Mouse (Mus musculus) heart, embryonic 14.5 days (tissue): ENCODE measurements around the gene 4931428F04Rik. TPM values are rescaled to one million over a fixed set of nuclear protein-coding genes. Genes with fewer than 3 reads are reported as not detected.

Experiments used
- ATAC-seq: fragments of 200-750 bp; cut with Nextera tagmentation; 2 replicates; pipeline ENCODE4 v1.8.0; 2017; ENCODE audit warnings: low read depth, moderate TSS enrichment; ENCODE audit not compliant: insufficient number of reproducible peaks, insufficient read depth, low FRiP score
- H3K27ac ChIP-seq, 2 experiments: fragments of 200-500 bp in 1 of 2; fragments of 300-500 bp in 1 of 2; sonication (generic) in 1 of 2; replicated peaks in 1 of 2; 2 replicates each; pipeline ENCODE4 v1.5.1; 2012 to 2014; ENCODE audit warnings: low read depth in 2 of 2, low read length in 2 of 2, control low read depth in 1 of 2, mild to moderate bottlenecking in 1 of 2, mixed read lengths in 1 of 2; ENCODE audit not compliant: control insufficient read depth in 1 of 2, insufficient read depth in 1 of 2
- H3K27me3 ChIP-seq: fragments of 300-500 bp; sonication (generic); 2 replicates; pipeline ENCODE4 v1.6.1; 2014; ENCODE audit warnings: mild to moderate bottlenecking, low read length, control low read depth; ENCODE audit not compliant: control insufficient read depth, insufficient read depth
- H3K36me3 ChIP-seq: fragments of 300-500 bp; sonication (generic); 2 replicates; pipeline ENCODE4 v1.6.1; 2014; ENCODE audit warnings: mild to moderate bottlenecking, control low read depth, low read length, mixed read lengths; ENCODE audit not compliant: control insufficient read depth, insufficient read depth
- H3K4me1 ChIP-seq, 2 experiments: fragments of 200-500 bp in 1 of 2; fragments of 300-500 bp in 1 of 2; sonication (generic) in 1 of 2; 2 replicates each; pipeline ENCODE4 v1.6.1; 2012 to 2014; ENCODE audit warnings: low read length in 2 of 2, control low read depth in 1 of 2, mixed read lengths in 1 of 2; ENCODE audit not compliant: control insufficient read depth in 2 of 2, insufficient read depth in 2 of 2
- H3K4me2 ChIP-seq: fragments of 300-500 bp; sonication (generic); 2 replicates; pipeline ENCODE4 v1.6.1; 2014; ENCODE audit warnings: mild to moderate bottlenecking, low read length
- H3K4me3 ChIP-seq, 2 experiments: fragments of 200-500 bp in 1 of 2; fragments of 300-500 bp in 1 of 2; sonication (generic) in 1 of 2; 2 replicates each; pipeline ENCODE4 v1.5.1; 2012 to 2014; ENCODE audit warnings: low read length in 2 of 2, mild to moderate bottlenecking in 2 of 2, control low read depth in 1 of 2, low read depth in 1 of 2, moderate library complexity in 1 of 2; ENCODE audit not compliant: control insufficient read depth in 1 of 2, insufficient read depth in 1 of 2
- H3K9ac ChIP-seq: fragments of 300-500 bp; sonication (generic); 2 replicates; pipeline ENCODE4 v1.6.1; 2014; ENCODE audit warnings: mild to moderate bottlenecking, low read length
- H3K9me3 ChIP-seq: fragments of 300-500 bp; sonication (generic); 2 replicates; pipeline ENCODE4 v1.6.1; 2016; ENCODE audit warnings: low read length, control low read depth; ENCODE audit not compliant: control insufficient read depth
- WGBS: fragments of 180-500 bp; shearing (Covaris S2); extraction: QIAGEN DNeasy Blood & Tissue Kit; methylation state at CpG from one replicate; pipeline ENCODE4 v1.1.7; 2014; 5-methylcytosine and 5-hydroxymethylcytosine counted together
- polyA plus RNA-seq: library from polyadenylated mRNA; unstranded; fragments of >200 nt; fragmentation: Nextera tagmentation; extraction: Ambion mirVana; gene quantifications from 2 replicates; pipeline ENCODE4 v1.2.1, GENCODE M21; 2014

Gene 4931428F04Rik
- polyA plus RNA-seq, 1 experiment from 2014 or later = 4.0 TPM

DNA sequence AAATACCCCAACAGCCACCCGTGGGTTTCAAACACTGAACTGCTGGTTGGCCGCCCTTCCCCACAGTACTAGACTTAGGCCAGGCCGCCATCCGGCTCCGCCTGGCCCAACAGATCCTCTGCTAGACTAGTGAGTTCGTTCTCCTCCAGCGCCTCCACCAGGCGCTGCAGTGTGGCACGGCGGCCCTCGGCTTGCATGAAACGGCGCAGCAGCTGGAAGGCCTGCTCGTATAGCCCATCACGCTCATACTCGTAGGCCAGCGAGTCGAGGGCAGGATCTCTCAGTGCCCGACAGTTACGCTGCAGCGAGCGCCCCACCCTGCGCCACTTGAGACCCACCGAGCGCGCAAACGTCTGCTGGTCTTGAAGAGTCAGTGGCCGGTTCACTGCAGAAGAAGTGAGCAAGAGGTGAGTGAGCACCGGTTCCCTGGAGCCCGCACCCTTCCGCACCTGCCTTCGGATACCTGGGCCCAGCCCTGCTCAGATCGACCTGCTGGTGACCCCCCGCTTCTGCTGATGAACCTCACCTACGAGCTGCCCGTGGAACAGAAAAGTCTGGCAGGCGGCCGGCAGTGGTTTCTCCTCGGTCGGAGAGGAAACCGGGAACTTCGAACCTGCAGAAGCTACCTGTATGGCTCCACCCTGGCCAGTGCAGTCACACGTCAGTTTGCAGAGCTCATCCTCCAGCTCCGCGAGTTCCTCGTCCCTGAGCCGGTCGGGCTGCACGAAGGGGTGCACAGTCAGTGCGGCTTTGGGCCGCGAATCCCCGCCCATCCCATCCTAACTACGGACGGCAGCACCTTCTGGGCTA is 30.5 kb downstream of the 4931428F04Rik start:
- Histone ChIP-seq H3K9ac (peak overlapping the region; percentile 45; the same call in 1 of the 2 replicates), H3K27ac (no peak overlapping the region), H3K9me3 (0 out of 2 replicates have a peak, but pooled peaks cover 3% of the 10 kb centered on the region), H3K27me3 (peaks cover 32% of the 10 kb centered on the region), H3K4me1 (peaks cover 8 to 28% of the 10 kb centered on the region in 2 experiments), H3K4me2 (peak overlapping the region; percentile 92), H3K36me3 (no peaks in the 10 kb centered on the region), H3K4me3 (peak overlapping the region; percentile 27 to 40)
- 4% methylated on average over 55 of the region's 55 CpGs for WGBS
- 0 out of 2 replicates have a peak, but pooled peaks have one; percentile 4 for ATAC-seq

DNA sequence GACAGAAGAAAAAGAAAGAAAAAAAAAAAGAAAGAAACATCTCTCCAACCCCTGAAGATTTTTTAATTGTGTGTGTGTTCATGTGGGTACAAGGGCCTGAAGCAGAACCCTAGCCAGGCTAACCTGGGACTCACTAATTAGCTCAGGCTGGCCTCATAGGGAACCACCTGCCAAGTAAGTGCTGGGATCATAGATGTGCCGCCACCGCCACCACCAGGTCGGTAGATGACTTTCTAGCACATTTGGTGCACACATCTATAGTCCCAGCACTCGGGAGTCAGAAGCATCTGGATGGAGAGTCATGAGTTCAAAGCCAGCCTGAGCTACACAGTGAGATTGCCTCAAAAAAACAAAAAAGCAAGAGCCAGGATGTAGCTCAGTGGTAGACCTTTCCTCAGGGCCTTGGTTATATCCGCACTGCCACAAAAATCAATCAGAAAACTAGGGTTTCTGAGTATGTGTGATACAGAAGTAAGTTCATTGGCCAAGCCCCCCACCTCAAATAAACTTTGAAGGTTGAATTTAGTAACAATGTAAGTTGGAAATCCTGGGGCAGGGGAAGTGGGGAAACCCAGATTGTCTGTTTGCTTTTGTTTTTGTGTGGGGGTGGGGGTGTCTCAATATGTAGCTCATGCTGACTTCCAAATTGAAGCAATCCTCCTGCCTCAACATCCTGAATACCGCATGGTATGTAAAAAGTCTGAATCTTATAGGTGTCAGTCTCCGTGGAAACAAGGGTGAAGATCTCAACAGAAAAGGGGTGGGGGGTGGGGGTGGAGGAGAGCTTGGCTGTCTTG is 32.1 kb downstream of the 4931428F04Rik start:
- H3K4me3 ChIP-seq = no peak overlapping the region
- H3K4me1 ChIP-seq = peaks cover 14 to 31% of the 10 kb centered on the region in 2 experiments
- H3K9ac ChIP-seq = no peak overlapping the region
- no peaks in the 10 kb centered on the region for H3K36me3 ChIP-seq
- H3K27me3 ChIP-seq = peaks cover 32% of the 10 kb centered on the region
- no peak for ATAC-seq
- WGBS = 63% methylated on average over 7 of the region's 7 CpGs
- 0 out of 2 replicates have a peak, but pooled peaks cover 3% of the 10 kb centered on the region for H3K9me3 ChIP-seq
- no peak overlapping the region for H3K27ac ChIP-seq
- H3K4me2 ChIP-seq = no peak overlapping the region

DNA sequence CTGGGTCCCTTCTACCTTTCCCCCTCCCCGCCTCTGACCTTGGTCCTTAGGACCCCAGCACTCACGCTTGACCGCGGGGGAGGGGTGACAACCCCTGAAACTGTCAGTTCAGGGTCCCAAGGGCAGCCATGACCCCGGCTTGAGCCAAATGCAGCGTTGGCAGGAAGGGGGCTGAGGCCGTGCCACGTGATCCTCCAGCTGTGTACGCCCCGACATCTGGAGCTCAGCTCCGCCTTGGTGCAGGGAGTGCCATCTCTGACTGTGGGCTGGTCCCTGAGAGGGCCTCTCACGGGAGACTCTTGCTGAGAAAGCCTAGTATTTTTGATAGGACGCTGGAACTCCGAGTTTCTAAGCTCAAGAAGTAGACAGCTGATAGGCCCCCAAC is 34.7 kb downstream of the 4931428F04Rik start, which contains the start of gene B3gnt9:
Gene B3gnt9 (minus strand): TSS at position 188 of the 385 bp plus-strand sequence.
- 2% methylated on average over 14 of the region's 14 CpGs for WGBS

DNA sequence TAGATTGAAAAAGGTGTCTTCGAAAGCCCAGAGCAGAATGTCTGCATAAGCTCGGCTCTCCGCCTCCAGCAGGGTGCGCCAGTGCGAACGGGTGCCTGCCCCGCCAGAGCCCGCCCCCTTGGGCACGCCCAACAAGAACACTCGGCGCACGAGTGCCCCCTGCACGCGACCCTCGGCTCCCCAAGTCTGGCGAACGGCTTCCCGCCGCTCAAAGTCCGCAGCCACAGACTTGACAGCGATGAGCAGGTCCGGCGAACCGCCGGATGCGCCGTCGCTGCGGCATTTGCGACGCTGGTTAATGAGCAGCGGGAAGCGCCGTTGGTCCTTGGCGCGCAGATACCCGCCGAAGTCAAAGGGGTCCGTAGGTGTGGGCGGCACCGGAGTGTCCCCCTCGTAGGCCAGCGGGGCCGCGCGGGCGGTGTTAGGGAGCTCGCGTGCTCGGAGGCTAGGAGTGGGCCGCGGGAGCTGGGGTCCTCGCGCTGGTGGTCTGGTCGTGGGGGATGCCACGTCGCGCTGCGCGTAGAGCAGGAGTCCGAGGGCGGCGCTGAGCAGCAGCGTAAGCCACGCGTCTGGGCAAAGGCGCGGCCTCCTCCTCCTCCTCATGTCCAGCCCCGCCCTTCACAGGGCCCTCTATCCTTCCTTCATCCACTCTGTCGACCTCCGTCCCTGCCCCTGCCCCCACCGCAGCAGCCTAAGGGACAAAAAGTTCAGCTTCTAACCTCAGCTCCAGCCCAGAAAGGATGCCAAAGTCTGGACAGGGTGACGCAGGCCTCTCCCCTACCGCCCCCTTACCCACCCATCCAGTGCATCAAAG is 35.3 kb downstream of the 4931428F04Rik start:
- peaks cover 28% of the 10 kb centered on the region for H3K36me3 ChIP-seq
- peaks cover 14 to 23% of the 10 kb centered on the region in 2 experiments for H3K4me1 ChIP-seq
- peak overlapping the region; percentile 71 for H3K9ac ChIP-seq
- H3K27me3 ChIP-seq = peaks cover 22% of the 10 kb centered on the region
- peak overlapping the region; percentile 60 to 83 for H3K4me3 ChIP-seq
- H3K4me2 ChIP-seq = peak overlapping the region; percentile 97
- ATAC-seq = peak; percentile 81
- WGBS = under 1% methylated on average over 72 of the region's 74 CpGs
- H3K27ac ChIP-seq = peak overlapping the region; percentile 62 to 74
- no peaks in the 10 kb centered on the region for H3K9me3 ChIP-seq

More for the DNA sequence above, 34.7 kb downstream of the 4931428F04Rik start, which contains the start of gene B3gnt9:
- peak within 1 kb of the TSS; percentile 60 to 83 for H3K4me3 ChIP-seq
- ATAC-seq = peak; percentile 29; the same call in 1 of the 2 replicates
- H3K4me1 ChIP-seq = peaks cover 14 to 29% of the 10 kb centered on the region in 2 experiments
- peak within 1 kb of the TSS; percentile 71 for H3K9ac ChIP-seq
- H3K36me3 ChIP-seq = peaks cover 23% of the 10 kb centered on the region
- peak within 1 kb of the TSS; percentile 62 to 74 for H3K27ac ChIP-seq
- peak within 1 kb of the TSS; percentile 97 for H3K4me2 ChIP-seq
- H3K27me3 ChIP-seq = peaks cover 24% of the 10 kb centered on the region
- no peaks in the 10 kb centered on the region for H3K9me3 ChIP-seq

DNA sequence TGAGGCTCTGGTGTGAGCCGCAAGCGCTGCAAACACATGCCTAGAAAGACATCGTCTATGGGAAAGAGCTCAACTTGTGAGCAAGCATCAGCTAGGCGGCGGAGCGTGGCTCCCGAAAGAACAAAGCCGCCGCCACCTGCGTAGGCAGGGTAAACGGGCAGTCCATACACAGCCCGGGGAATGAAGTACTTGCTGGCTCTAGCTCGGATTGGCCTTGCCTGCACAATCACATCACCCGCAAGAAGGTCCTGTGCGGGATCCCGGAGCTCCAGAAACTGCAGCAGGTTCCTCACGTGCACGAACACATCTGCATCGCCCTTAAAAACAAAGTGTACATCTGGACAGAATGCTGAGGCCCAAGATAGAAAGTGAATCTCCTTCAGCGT is 35.9 kb downstream of the 4931428F04Rik start:
- peak overlapping the region; percentile 97 for H3K4me2 ChIP-seq
- no peaks in the 10 kb centered on the region for H3K9me3 ChIP-seq
- ATAC-seq = no peak
- 0 out of 4 replicates have a peak overlapping the region, but pooled peaks of 1 of the 2 experiments have one; percentile 14 for H3K27ac ChIP-seq
- 48% methylated on average over 20 of the region's 20 CpGs for WGBS
- peak overlapping the region; percentile 71; the same call in 1 of the 2 replicates for H3K9ac ChIP-seq
- H3K4me1 ChIP-seq = peaks cover 14 to 17% of the 10 kb centered on the region in 2 experiments
- peaks cover 20% of the 10 kb centered on the region for H3K27me3 ChIP-seq
- peaks cover 34% of the 10 kb centered on the region for H3K36me3 ChIP-seq
- H3K4me3 ChIP-seq = peak overlapping the region; percentile 60 to 83

DNA sequence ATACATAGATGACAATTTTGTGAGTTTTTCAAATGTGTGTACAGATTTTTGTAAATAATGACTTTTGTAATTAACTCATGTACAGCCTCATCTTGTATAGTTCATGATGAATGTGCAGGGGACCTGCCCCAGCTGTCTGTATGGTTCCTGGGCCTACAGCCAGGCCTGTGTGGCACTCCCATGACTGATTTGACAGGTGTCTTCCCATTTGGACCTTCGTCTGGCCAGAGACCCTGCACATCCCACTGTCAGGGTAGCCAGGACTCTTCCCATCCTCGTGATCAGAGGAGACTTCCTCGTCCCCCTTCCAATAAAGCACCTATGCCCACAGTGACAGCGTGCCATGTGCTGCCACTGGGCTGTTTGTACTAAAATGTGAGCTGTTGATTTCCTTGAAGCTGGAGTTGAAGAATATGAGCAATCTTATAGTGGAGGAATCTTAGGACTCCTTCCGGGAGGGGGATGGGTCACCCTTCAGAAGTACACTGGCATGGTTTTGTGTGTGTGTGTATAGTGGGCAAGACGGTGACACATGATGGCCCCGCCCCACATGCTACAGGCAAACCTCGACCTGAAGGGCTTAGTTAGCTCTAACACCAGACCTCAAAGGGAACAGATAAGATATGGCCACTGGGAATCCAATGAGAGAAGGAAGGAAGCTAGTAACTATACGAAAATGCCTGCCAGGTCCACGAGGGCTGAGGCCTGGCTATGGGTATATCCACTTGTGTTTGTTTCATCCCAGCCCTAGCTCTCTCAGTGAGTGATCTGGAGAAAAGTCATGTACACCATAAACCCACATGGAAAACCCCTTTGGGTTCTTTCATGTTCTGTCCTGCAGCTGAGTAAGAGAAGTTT is 36.8 kb downstream of the 4931428F04Rik start:
- H3K27ac ChIP-seq = no peak overlapping the region
- H3K4me3 ChIP-seq = no peak overlapping the region
- H3K4me1 ChIP-seq = peaks cover 13 to 14% of the 10 kb centered on the region in 2 experiments; a peak in 3 of 4 replicates
- ATAC-seq = no peak
- no peaks in the 10 kb centered on the region for H3K9me3 ChIP-seq
- H3K27me3 ChIP-seq = peaks cover 11% of the 10 kb centered on the region; the same call in 1 of the 2 replicates
- H3K4me2 ChIP-seq = no peak overlapping the region
- H3K9ac ChIP-seq = 0 out of 2 replicates have a peak overlapping the region, but pooled peaks have one; percentile 71
- WGBS = 62% methylated on average over 10 of the region's 10 CpGs
- H3K36me3 ChIP-seq = peaks cover 42% of the 10 kb centered on the region
